Mouse (Mus musculus) left cerebral cortex, adult 9 months (tissue): ENCODE data around the gene Cacna1a.

Source experiments
- DNase-seq, 2 experiments: peaks; one replicate each; pipeline ENCODE4 v3.0.0; 2022; ENCODE audit warnings: low spot score in 2 of 2

Gene Cacna1a

DNA sequence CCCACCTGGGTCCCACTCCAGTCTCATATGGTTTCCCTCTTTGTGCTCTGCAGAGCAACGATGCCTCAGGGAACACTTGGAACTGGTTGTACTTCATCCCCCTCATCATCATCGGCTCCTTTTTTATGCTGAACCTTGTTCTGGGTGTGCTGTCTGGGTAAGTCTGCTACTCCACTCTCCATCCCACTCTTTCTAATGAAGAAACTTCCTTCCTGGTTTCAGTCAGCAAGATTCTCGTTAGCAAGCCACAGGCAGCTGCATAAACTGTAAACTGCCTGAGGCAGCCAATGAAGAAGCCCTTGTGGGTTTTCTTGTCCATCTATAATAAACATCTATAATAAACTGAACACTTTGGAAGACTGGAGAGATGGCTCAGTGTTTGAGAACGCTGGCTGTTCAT lies 145.1 kb downstream of the Cacna1a start:
- no peak for DNase-seq

DNA sequence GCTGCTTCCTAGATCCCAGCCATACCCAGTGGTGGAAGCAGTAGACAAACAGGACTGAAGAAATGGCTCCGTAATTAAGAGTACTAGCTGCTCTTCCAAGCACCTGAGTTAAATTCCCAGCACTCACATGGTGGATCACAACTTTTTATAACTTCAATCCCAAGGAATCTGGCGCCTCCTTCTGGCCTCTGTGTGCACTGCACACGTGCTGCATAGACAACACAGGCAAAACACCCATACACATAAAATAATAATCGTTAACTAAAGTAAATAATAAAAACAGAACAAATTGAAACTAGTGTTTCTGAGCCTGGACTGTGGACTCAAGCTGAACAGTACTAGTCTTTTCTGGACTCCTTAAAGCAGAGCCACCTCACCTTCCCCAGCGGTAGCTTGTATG lies 148.7 kb downstream of the Cacna1a start:
- no peak for DNase-seq

GRCm38 (mm10) chr8:84539376-84539775 lies 151.1 kb downstream of the Cacna1a start:
- no peak for DNase-seq

- DNase-seq = no peak
These were observed 154.2 kb downstream of the Cacna1a start for GRCm38 (mm10) chr8:84542481-84542880.

GRCm38 (mm10) chr8:84545522-84545921 lies 157.3 kb downstream of the Cacna1a start:
- no peak for DNase-seq

- no peak for DNase-seq
These were observed 164.2 kb downstream of the Cacna1a start for GRCm38 (mm10) chr8:84552457-84552856.

- no peak for DNase-seq
These were observed 164.9 kb downstream of the Cacna1a start for GRCm38 (mm10) chr8:84553106-84553505.

GRCm38 (mm10) chr8:84553617-84554016 lies 165.4 kb downstream of the Cacna1a start:
- DNase-seq = no peak

DNA sequence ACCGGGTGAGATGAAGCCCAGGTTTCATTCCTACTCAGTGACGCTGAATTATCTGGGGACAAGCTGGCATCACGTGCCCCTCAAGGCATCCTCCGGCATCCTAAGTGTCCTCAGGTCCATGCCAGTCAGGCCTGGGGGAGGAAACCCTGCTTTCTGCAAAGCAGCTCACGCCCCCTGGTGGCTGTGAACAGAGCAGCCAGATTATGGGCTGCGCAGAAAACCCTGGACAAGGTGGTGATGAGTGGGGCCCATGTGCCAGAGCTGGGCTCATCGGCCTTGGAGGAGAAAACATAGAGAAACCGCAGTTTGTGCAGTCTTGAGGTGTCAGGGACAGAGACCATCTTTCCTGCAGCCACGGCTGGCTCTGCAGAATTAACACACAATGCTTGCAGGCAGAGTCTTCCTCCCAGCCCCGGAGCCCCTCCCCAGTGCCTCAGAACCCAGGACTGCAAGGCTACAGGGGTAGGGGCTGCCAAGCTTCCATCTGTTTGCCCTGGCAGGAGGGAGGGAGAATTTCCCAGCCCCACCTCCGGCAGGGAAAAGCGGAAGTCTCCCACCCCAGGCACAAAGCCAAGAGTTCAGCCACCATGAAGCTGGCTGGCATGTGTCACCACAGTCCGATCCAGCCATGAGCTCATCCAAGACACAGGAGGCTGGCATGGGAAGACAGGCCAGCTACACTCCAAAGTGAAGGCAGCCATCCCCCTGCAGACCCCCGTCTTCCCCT lies 166.2 kb downstream of the Cacna1a start:
- DNase-seq = peak; percentile 52 to 80

DNA sequence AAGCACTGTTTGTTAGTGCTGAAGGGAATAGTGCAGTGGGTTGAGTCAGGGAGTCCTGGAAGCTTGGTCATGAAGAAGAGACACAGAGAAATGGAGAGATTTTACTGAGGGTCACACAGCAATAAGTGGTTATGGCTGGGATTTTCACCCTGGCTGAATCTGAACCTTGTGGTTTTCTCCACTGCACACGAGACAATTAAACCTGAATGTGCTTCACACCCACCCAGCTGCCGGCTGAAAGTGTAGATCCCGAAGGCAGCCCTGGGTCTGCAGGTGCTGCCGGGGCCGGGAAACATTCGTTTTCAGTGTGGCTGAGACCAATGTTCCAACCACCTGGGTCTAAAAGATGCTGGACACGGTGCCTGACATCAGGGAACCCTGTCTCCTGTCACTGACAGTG lies 167.0 kb downstream of the Cacna1a start:
- no peak for DNase-seq

DNA sequence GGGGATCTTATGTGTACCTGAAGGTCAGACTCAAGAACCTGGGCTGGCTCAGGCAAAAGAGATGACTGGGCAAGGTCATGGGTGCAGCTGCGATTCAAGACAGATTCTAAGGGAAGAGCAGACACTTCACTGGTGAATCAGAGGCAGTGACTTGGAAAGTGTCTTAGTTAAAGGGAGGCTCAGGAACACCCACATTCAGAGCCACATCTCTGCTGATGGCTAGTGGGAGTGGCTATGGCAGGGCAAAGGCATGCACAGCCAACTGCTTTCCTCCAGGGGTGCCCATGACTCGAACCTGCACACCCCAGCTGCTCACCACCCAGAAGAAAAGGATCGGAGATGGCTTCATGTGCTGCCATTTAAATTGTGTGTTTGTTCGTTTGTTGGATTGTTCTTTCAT lies 169.7 kb downstream of the Cacna1a start:
- no peak for DNase-seq

GRCm38 (mm10) chr8:84559121-84559604 lies 170.9 kb downstream of the Cacna1a start:
- peak in 1 of 2 experiments; percentile 22 for DNase-seq

DNA sequence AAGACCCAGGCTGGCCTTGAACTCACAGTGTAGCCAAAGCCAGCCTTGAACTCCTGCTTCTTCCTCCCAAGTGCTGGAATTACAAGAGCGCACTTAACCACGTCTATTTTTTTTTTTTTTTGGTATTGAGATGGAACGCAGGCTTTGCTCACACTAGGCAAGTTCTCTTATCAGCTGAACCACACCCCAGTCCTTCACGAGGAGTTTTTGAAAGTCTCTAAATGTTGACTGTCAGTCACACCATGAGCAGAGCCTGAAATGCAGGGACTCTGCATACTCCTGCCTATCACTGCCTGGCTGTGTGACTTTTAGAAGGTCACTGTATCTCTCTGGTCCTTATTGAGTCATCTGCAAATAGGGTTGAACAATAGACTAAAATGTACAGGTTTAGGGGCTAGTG lies 173.5 kb downstream of the Cacna1a start:
- no peak for DNase-seq

DNA sequence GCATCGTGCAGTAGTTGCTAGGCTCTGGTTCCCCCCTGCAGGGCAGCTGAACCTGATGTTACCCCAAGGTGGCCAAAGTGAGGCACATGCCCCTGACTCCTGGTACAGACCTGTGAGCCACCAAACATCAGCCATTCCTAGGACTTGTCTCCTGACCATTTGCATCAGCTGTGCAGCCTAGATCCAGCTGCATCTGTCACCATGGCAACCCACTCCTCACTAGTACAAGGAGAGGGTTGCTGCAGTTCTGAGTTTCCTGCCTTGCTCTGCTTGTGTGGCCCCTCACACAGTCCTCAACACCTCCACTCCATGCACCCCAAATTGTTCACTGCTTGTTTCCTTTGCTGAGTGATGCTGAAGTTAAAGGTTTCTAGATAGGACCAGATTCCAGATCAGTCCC lies 175.8 kb downstream of the Cacna1a start:
- DNase-seq = no peak

- no peak for DNase-seq
These were observed 177.5 kb downstream of the Cacna1a start for GRCm38 (mm10) chr8:84565577-84566360.

- no peak for DNase-seq
These were observed 178.7 kb downstream of the Cacna1a start for GRCm38 (mm10) chr8:84566816-84567413.

DNA sequence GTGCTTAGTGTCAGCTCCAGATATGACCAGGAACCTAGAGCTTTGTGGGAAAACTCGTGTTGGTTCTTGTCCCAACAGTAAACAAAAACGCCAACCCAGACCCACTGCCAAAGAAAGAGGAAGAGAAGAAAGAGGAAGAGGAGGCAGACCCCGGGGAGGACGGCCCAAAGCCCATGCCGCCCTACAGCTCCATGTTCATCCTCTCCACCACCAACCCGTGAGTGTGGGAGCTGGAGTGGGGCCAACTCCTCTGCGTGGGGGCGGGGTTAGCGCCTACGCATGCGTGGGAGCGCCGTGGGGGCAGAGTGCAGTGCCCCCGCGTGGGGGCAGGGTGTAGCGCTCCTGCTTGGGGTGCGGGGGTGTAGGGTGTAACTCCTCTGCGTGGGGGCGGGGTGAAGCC lies 179.3 kb downstream of the Cacna1a start:
- DNase-seq = peak in 1 of 2 experiments; percentile 33

DNA sequence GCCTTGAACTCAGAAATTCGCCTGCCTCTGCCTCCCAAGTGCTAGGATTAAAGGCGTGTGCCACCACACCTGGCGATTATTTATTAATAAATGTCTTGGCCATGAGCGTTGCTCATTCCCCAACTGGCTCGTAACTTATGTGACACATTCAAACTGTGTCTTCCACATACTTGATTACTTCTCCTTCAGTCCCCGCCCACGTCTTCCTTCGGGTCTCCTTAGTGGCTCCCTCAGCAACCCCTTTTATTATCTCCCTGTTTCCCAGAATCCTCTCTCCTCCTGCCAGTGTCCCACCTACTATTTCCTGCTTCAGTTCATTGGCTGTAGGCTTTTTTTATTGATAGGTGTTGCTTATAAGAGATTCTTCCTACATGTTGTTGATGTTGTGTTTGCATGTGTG lies 180.5 kb downstream of the Cacna1a start:
- DNase-seq = no peak

DNA sequence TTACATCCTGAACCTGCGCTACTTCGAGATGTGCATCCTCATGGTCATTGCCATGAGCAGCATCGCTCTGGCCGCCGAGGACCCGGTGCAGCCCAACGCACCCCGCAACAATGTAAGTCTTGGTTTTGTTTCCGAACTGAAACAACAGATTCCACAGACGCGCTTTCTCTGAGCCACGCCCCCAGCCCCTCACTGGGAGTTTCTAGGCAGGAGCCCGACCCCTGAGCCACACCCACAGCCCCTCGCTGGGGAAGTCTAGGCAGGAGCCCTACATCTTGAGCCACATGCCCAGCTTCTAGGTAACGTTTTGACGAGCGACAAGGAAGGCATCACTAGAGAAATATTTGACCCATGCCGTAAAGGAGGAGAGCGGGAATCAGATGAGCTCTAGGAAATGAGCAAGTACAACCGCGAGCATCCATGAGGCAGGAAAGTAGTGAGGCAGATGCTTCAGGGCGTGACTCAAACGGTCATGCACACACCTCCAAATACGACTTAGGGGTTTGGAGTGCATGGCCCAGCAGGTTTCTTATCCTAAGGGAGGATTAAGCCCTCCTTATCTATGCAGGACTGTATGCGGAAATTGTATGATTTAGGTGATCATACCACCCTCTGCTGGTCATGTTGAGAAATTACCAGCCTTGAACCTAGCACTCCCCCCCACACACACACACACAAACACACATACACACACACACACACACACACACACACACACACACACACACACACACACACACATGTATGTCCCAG lies 181.9 kb downstream of the Cacna1a start:
- no peak for DNase-seq

DNA sequence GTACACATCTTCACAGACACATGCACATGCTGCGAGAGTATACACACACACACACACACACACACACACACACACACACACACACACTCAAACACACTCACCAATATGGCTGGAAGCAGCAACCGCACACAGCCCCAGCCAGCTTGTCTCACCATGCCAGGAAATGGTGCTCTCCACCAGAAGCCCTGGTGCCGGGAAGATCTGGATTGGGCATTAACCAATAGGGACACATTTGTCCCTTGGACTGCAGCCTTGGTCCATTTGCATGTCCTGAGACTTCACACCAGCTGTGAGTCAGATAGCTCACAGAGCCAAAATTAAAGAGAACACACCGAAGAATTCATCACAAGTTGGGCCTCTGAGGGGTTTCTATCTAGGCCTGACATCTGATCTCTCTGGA lies 189.2 kb downstream of the Cacna1a start:
- no peak for DNase-seq

DNA sequence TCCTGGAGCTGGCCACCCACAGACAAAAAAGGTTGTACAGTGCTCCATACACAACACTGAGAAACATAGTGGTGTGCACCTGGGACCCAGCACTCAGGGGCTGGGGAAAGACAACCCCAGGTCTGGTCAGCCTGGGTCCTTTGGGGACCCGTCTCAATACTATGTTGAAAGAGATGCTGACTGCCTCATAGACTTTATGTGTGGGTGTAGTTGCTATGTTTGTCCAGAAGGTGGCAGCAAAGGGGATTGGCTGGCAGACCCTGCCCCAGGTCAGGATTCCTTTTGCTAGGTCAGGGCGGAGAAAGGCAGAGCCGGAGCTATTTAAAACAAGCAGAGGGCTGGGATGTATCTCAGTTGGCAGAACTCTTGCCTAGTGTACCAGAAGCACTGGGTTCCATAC lies 191.4 kb downstream of the Cacna1a start:
- DNase-seq = no peak

DNA sequence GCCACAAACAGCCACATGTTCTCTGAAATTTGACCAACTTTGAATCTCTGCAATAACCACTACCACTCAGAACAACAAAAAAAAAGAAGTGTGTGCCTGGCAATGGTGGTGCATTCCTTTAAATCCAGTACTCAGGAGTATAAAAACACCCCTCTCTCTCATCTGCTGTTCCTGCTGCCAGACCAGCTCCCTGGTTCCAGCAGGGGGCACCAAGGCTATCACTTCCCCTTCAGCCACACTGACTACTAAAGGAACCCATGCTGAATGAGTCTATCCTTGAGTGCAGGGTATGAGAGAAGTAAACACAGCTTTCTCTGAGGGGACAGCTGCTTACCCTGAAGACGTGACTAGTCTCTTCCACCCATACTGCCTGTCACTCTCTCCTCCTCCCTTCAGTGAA lies 197.1 kb downstream of the Cacna1a start:
- DNase-seq = no peak
